In the genomic region with DNA sequence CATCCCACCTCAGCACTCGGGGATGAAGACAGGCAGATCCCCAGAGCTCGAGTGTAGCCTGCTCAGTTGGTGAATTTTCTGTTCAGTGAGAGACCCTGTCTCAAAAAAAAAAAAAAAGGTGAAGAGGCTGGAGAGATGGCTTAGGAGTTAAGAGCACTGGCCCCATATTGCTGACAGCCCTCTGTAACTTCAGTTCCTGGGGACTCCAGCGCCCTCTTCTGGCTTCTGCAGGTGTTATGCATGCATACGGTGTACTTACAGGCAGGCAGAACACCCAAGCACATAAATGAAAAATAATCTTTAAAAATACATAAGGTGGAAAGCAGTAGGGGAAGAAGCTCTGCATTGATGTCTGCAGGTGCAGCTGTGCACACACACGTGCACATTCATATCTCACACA, we compare ENCODE assay signal across 9 mouse cellular contexts. TPM values are rescaled to one million over a fixed set of nuclear protein-coding genes. Genes with fewer than 3 reads are reported as not detected.
DNase-seq lines count a peak whose midpoint lies in the region; ATAC-seq and TF ChIP-seq lines count a peak whose summit lies in the region.
"Had no signal": no experiment of that assay in that cellular context is flagged by ENCODE, and none has a peak within 500 bp of the region (broad histone marks: within the 10 kb centered on the region; RNA-seq: fewer than 3 reads in every experiment).

No protein-coding gene starts in this region.

- TF ChIP-seq CTCF in heart, postnatal 0 days (IDR thresholded peaks at IDR 0.05; ENCODE audit: low read depth) = peak; percentile 49
- peak; percentile 15; the same call in 1 of the 2 replicates for TF ChIP-seq CTCF in embryonic fibroblast, embryonic 13.5 days (IDR thresholded peaks at IDR 0.05; ENCODE audit: borderline replicate concordance, insufficient read depth, low read length)

- TF ChIP-seq POLR2A in embryonic fibroblast, embryonic 13.5 days (IDR thresholded peaks at IDR 0.05; ENCODE audit: low read depth, low read length) = no peak

- H3K9me3 ChIP-seq in heart, postnatal 0 days (replicated peaks; ENCODE audit: control insufficient read depth, low read length) = no peaks in the 10 kb centered on the region
- no peaks in the 10 kb centered on the region for H3K9me3 ChIP-seq in heart, embryonic 11.5 days (replicated peaks; ENCODE audit: control insufficient read depth, low read length)
- H3K9me3 ChIP-seq: limb, embryonic 15.5 days had no signal

- H3K4me2 ChIP-seq in heart, postnatal 0 days (ENCODE audit: low read depth, low read length) = no peak overlapping the region
- no peak overlapping the region for H3K4me2 ChIP-seq in heart, embryonic 11.5 days
- H3K4me2 ChIP-seq: limb, embryonic 15.5 days had no signal

- no peak overlapping the region for H3K9ac ChIP-seq in heart, postnatal 0 days (replicated peaks; ENCODE audit: low read depth, low read length)
- no peak overlapping the region for H3K9ac ChIP-seq in heart, embryonic 11.5 days (ENCODE audit: low read depth, low read length)
- H3K9ac ChIP-seq: limb, embryonic 15.5 days had no signal

- H3K27ac ChIP-seq in heart, postnatal 0 days (ENCODE audit: low read depth) = no peak overlapping the region
- no peak overlapping the region for H3K27ac ChIP-seq in heart, embryonic 11.5 days (ENCODE audit: low read depth, low read length)
- no peak overlapping the region for H3K27ac ChIP-seq in embryonic fibroblast, embryonic 13.5 days (ENCODE audit: insufficient read depth, low read length)
- H3K27ac ChIP-seq: limb, embryonic 15.5 days had no signal

- no peak for TF ChIP-seq EP300 in heart, postnatal 0 days (IDR thresholded peaks at IDR 0.05; ENCODE audit: low read depth)

- H3K4me1 ChIP-seq in heart, postnatal 0 days (ENCODE audit: control insufficient read depth, insufficient read depth) = no peaks in the 10 kb centered on the region
- H3K4me1 ChIP-seq in heart, embryonic 11.5 days (ENCODE audit: control insufficient read depth, insufficient read depth, low read length) = no peaks in the 10 kb centered on the region
- no peaks in the 10 kb centered on the region for H3K4me1 ChIP-seq in embryonic fibroblast, embryonic 13.5 days (ENCODE audit: control insufficient read depth, insufficient read depth, low read length)
- H3K4me1 ChIP-seq: limb, embryonic 15.5 days had no signal

- H3K27me3 ChIP-seq in heart, postnatal 0 days (ENCODE audit: control insufficient read depth, insufficient read depth, low read length) = no peaks in the 10 kb centered on the region
- H3K27me3 ChIP-seq in heart, embryonic 11.5 days (ENCODE audit: control insufficient read depth, insufficient read depth, low read length) = no peaks in the 10 kb centered on the region
- H3K27me3 ChIP-seq: limb, embryonic 15.5 days had no signal

- no peak overlapping the region for H3K4me3 ChIP-seq in heart, postnatal 0 days (ENCODE audit: low read depth, low read length)
- H3K4me3 ChIP-seq in heart, embryonic 11.5 days (ENCODE audit: low read depth, low read length) = no peak overlapping the region
- no peak overlapping the region for H3K4me3 ChIP-seq in embryonic fibroblast, embryonic 13.5 days (ENCODE audit: insufficient read depth, low read length)
- H3K4me3 ChIP-seq: limb, embryonic 15.5 days had no signal

- intact Hi-C loops in left cerebral cortex, postnatal 25 days (cut with DNase I) = no loop called here

- no peak for ATAC-seq in heart, postnatal 0 days (ENCODE audit: insufficient read depth, low read depth)
- no peak for ATAC-seq in heart, embryonic 11.5 days (replicated peaks; ENCODE audit: insufficient number of reproducible peaks, low FRiP score, low TSS enrichment)
- ATAC-seq in monocyte, adult 5-6 weeks (replicated peaks; ENCODE audit: insufficient number of reproducible peaks, low FRiP score, low TSS enrichment, poor library complexity, severe bottlenecking) = peak; percentile 61; the same call in 1 of the 2 replicates

- H3K36me3 ChIP-seq in heart, postnatal 0 days (replicated peaks; ENCODE audit: control insufficient read depth, insufficient read depth, low read length) = peaks cover 32% of the 10 kb centered on the region
- peaks cover 3% of the 10 kb centered on the region; the same call in 1 of the 2 replicates for H3K36me3 ChIP-seq in heart, embryonic 11.5 days (ENCODE audit: control insufficient read depth, insufficient read depth, low read length)

- no peak for DNase-seq in heart, postnatal 0 days (ENCODE audit: low spot score)
- peak; percentile 19 for DNase-seq in urinary bladder, postnatal 14 days (ENCODE audit: low spot score)
- no peak for DNase-seq in urinary bladder, adult 2 months (ENCODE audit: low spot score)
- no peak for DNase-seq in left cerebral cortex, postnatal 25 days (ENCODE audit: low spot score in 2 of 2)
- no peak for DNase-seq in yolk sac, embryonic 10.5 days (ENCODE audit: low spot score)

- WGBS in heart, postnatal 0 days = 69% methylated on average over 5 of the region's 5 CpGs
- WGBS in heart, embryonic 11.5 days (ENCODE audit: insufficient replicate concordance) = 58% methylated on average over 5 of the region's 5 CpGs

RNA-seq across cellular contexts. Expression of a gene that starts 9.1 kb away (rescaled TPM):
- total RNA-seq in heart, postnatal 0 days (2014; rRNA removed; ENCODE audit: low replicate concordance) = 7.7 and 8.2 TPM in 2 replicates
- 4.8 and 5.2 TPM in 2 replicates for polyA plus RNA-seq in heart, postnatal 0 days (2015; fragmentation: Nextera tagmentation; extraction: Ambion mirVana)
- 12.5 and 14.4 TPM in 2 replicates for polyA plus RNA-seq in heart, embryonic 11.5 days (2014; fragmentation: Nextera tagmentation; extraction: Ambion mirVana)
- 7.0 and 9.1 TPM in 2 replicates for polyA plus RNA-seq in urinary bladder, adult 2 months (2012; rRNA removed)
- 15.5 and 16.7 TPM in 2 replicates for polyA plus RNA-seq in embryonic fibroblast, embryonic 13.5 days (2011; ENCODE audit: insufficient read length, low read depth, missing spikeins)
- total RNA-seq in monocyte, adult 5-6 weeks (2017) = 19.0 to 55.1 TPM (median 25.8 TPM) in 3 replicates
- total RNA-seq in left cerebral cortex, postnatal 25 days (2021) = 10 to 100 TPM; 13.0 to 14.2 TPM

RNA-seq across cellular contexts. Expression of a gene that starts 54.8 kb away (rescaled TPM):
- total RNA-seq in heart, postnatal 0 days (2014; rRNA removed; ENCODE audit: low replicate concordance) = 36.9 and 52.4 TPM in 2 replicates
- polyA plus RNA-seq in heart, postnatal 0 days (2015; fragmentation: Nextera tagmentation; extraction: Ambion mirVana) = 57.3 and 63.4 TPM in 2 replicates
- 15.2 and 16.6 TPM in 2 replicates for polyA plus RNA-seq in heart, embryonic 11.5 days (2014; fragmentation: Nextera tagmentation; extraction: Ambion mirVana)
- 28.7 and 30.1 TPM in 2 replicates for polyA plus RNA-seq in urinary bladder, adult 2 months (2012; rRNA removed)
- polyA plus RNA-seq in embryonic fibroblast, embryonic 13.5 days (2011; ENCODE audit: insufficient read length, low read depth, missing spikeins) = 6.7 and 8.4 TPM in 2 replicates
- total RNA-seq in monocyte, adult 5-6 weeks (2017) = 38.5 to 76.5 TPM (median 57.3 TPM) in 3 replicates
- 10 to 100 TPM; 20.7 to 24.2 TPM for total RNA-seq in left cerebral cortex, postnatal 25 days (2021)
